Mouse (Mus musculus) lung, postnatal 4 days (tissue): Measurements from ENCODE around the gene Slco1b2.
"Not testable (repeated sequence)": the region's sequence is repeated elsewhere in the genome, so short reads cannot be mapped to it uniquely, and the experiment has no call there.

Source experiments
- DNase-seq, 2 experiments: peaks; one replicate each; pipeline ENCODE4 v3.0.0; 2021

Gene Slco1b2

GRCm38 (mm10) chr6:141629291-141629690, at the start of gene Slco1b2:
Gene Slco1b2, plus strand, starts transcription at chr6:141629518.
- no peak for DNase-seq

GRCm38 (mm10) chr6:141584791-141585403, 44.4 kb upstream of the Slco1b2 start:
- DNase-seq = no peak

GRCm38 (mm10) chr6:141590002-141590401, 39.3 kb upstream of the Slco1b2 start:
- no peak for DNase-seq

- DNase-seq = not testable (repeated sequence)
These were observed 38.6 kb upstream of the Slco1b2 start for GRCm38 (mm10) chr6:141590598-141591200.

- no peak for DNase-seq
These were observed 33.2 kb upstream of the Slco1b2 start for GRCm38 (mm10) chr6:141596081-141596480.

- no peak for DNase-seq
These were observed 32.3 kb upstream of the Slco1b2 start for GRCm38 (mm10) chr6:141597037-141597436.

- no peak for DNase-seq
These were observed 28.4 kb upstream of the Slco1b2 start for GRCm38 (mm10) chr6:141600940-141601339.

- DNase-seq = no peak
These were observed 18.5 kb upstream of the Slco1b2 start for GRCm38 (mm10) chr6:141610702-141611260.

GRCm38 (mm10) chr6:141614017-141614416, 15.3 kb upstream of the Slco1b2 start:
- DNase-seq = no peak

- DNase-seq = no peak
These were observed 14.0 kb upstream of the Slco1b2 start for GRCm38 (mm10) chr6:141615348-141615747.

GRCm38 (mm10) chr6:141632935-141633334, 3.6 kb downstream of the Slco1b2 start:
- no peak for DNase-seq

- no peak for DNase-seq
These were observed 5.9 kb downstream of the Slco1b2 start for GRCm38 (mm10) chr6:141635250-141635649.

GRCm38 (mm10) chr6:141640639-141641038, 11.3 kb downstream of the Slco1b2 start:
- DNase-seq = no peak

- DNase-seq = no peak
These were observed 57.7 kb downstream of the Slco1b2 start for GRCm38 (mm10) chr6:141687008-141687407.

- no peak for DNase-seq
These were observed 61.9 kb downstream of the Slco1b2 start for GRCm38 (mm10) chr6:141691246-141691645.
